Mouse (Mus musculus) C2C12 (cell line): ENCODE measurements around the gene Sox1. TPM values are rescaled to one million over a fixed set of nuclear protein-coding genes. Genes with fewer than 3 reads are reported as not detected.

Source experiments
- H3K27me3 ChIP-seq: one replicate; pipeline ENCODE4 v1.6.1; 2011; ENCODE audit not compliant: control insufficient read depth, insufficient read depth, insufficient read length
- H3K36me3 ChIP-seq: one replicate; pipeline ENCODE4 v1.6.1; 2011; ENCODE audit not compliant: control insufficient read depth, insufficient read depth
- H3K4me3 ChIP-seq: one replicate; pipeline ENCODE4 v1.5.1; 2011; ENCODE audit warnings: mild to moderate bottlenecking, control low read depth; ENCODE audit not compliant: poor library complexity, insufficient read depth, severe bottlenecking
- H3K79me2 ChIP-seq: one replicate; pipeline ENCODE4 v1.6.1; 2011; ENCODE audit not compliant: control insufficient read depth, insufficient read depth
- H3K79me3 ChIP-seq: one replicate; pipeline ENCODE4 v1.6.1; 2011; ENCODE audit warnings: low read depth, control low read depth
- H3ac ChIP-seq: one replicate; pipeline ENCODE3; 2011; ENCODE audit warnings: low read depth; ENCODE audit not compliant: control insufficient read depth, insufficient read length
- CEBPB ChIP-seq: IDR thresholded peaks from one replicate; pipeline ENCODE4 v1.6.1; 2011; ENCODE audit warnings: low read depth, mild to moderate bottlenecking, control low read depth, moderate library complexity
- CTCF ChIP-seq: IDR thresholded peaks from one replicate; pipeline ENCODE4 v1.5.1; 2011; ENCODE audit not compliant: control insufficient read depth, insufficient read depth, insufficient read length
- FOSL1 ChIP-seq: IDR thresholded peaks from one replicate; pipeline ENCODE4 v1.8.0; 2011; ENCODE audit warnings: mild to moderate bottlenecking, low read length; ENCODE audit not compliant: poor library complexity, insufficient read depth, severe bottlenecking
- MAX ChIP-seq: IDR thresholded peaks from one replicate; pipeline ENCODE4 v1.6.1; 2011; ENCODE audit warnings: mild to moderate bottlenecking, control low read depth
- MYOD1 ChIP-seq: IDR thresholded peaks from one replicate; pipeline ENCODE4 v1.6.1; 2011; ENCODE audit warnings: low read depth; ENCODE audit not compliant: control insufficient read depth, insufficient read length
- MYOG ChIP-seq: IDR thresholded peaks from one replicate; pipeline ENCODE4 v1.6.1; 2011; ENCODE audit not compliant: control insufficient read depth, insufficient read length; ENCODE audit errors: extremely low read depth
- USF1 ChIP-seq: IDR thresholded peaks from one replicate; pipeline ENCODE4 v1.6.1; 2011; ENCODE audit warnings: low read depth, mild to moderate bottlenecking, control low read depth, moderate library complexity
- polyA plus RNA-seq: library from polyadenylated mRNA; unstranded; fragments of >200 nt; fragmentation: generic; extraction: Trizol; gene quantifications from one replicate; pipeline ENCODE4 v1.2.1, GENCODE M21; 2012; ENCODE audit warnings: missing spikeins

The Sox1 gene
- polyA plus RNA-seq, 1 experiment, result not detected

DNA sequence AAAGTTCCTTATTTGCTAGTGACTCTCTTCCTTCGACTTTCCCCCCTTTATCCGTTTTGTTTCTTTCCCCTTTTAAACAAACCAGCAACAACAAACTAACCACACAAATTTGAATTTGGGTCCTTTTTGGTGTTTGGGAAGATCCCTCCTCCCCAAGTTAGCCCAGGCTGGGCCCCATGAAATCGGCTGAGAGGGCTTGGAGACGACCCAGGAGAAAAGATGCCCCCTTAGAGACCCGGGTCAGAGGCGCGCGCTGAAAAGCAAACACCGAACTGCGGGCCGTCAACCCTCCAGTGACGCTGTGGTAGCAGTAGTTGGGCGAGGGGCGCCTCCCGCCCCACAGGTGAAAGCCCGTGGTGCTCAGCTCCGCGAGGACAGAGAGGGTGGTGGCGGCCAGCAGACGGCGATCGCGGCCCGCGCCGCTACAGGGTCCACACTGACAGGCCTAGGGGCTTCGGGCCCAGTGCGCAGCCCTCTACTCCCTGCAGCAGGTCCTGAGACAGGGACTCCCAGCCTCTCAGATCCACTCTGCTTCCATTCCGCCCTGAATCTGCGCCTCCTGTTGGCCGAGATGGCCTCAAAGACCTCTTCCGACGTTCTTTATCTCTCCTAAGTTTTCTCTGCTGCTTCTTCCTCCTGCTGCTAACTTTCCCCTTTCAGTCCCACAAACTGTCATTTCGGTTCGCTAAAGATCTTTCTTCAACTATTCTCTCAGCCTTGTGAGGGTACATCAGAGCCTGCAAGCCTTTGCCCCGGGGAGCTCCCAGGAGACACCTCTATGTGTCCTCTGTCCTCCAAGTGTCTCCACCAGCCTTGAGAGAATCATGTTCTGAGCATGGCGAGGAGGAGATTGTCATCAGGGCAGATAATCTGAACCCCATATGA lies 3.5 kb upstream of the Sox1 start:
- no peaks in the 10 kb centered on the region for H3K79me3 ChIP-seq
- H3ac ChIP-seq, result no peak overlapping the region
- TF ChIP-seq MAX, result no peak
- TF ChIP-seq CTCF, result no peak
- TF ChIP-seq MYOD1, result no peak
- TF ChIP-seq USF1, result no peak
- no peak for TF ChIP-seq MYOG
- TF ChIP-seq FOSL1, result no peak
- TF ChIP-seq CEBPB, result no peak
- H3K36me3 ChIP-seq, result no peaks in the 10 kb centered on the region
- no peaks in the 10 kb centered on the region for H3K79me2 ChIP-seq
- H3K27me3 ChIP-seq, result peaks cover 79% of the 10 kb centered on the region
- no peak overlapping the region for H3K4me3 ChIP-seq

DNA sequence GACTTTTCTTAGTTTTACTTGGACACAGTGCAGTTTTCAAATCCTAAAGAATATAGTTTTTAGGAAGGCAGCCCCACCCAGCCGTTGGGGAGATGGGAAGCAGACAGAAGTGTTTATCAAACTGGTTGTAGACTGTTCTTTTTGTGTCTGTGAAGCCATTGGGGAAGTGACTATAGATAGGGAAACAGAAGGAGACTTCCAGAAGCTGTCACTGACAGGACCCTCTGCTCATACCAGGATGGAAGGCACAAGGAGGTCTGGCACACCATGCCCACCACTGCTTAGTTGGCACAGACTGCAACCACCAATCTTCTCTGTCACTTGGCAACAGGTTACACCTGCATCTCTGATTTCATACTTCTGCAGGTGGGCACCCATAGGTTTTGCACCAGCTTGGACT lies 2.3 kb upstream of the Sox1 start:
- Histone ChIP-seq H3K4me3 (no peak overlapping the region), H3K27me3 (peaks cover 79% of the 10 kb centered on the region), H3K36me3 (no peaks in the 10 kb centered on the region), H3K79me2 (no peaks in the 10 kb centered on the region), H3ac (no peak overlapping the region), H3K79me3 (no peaks in the 10 kb centered on the region)
- TF ChIP-seq FOSL1 (no peak), MYOD1 (no peak), MAX (no peak), CEBPB (no peak), USF1 (no peak), MYOG (no peak), CTCF (no peak)

DNA sequence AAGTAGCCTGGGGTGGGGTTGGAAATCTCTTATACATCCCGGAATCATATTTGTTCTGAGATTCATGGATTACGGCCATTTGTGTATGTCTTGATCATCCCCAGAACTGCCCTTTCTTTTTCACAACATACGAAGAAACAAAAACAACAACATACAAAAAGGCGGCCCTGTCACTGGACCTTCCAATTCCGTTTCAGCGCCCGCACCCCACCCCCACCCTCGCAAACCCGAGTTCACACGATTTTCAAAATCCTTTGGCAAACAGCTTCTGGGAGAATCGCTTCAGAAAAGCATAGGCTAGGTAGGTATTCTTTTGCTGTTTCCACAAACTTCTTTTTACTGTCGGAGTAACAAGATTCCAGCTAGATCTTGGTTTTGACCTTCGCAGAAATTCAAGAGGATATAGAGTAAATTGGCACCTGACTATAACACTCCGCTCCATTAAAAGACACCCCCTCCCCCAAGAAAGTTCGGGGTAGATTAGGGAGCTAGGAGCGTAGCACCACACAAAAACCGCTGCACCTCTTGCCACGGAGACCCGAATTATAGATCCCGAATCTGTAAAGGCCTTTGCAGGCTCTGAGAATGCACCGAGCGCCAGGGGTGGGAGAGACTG lies 602 bp upstream of the Sox1 start:
- Histone ChIP-seq H3K36me3 (no peaks in the 10 kb centered on the region), H3K4me3 (no peak overlapping the region), H3K79me2 (no peaks in the 10 kb centered on the region), H3ac (no peak overlapping the region), H3K27me3 (peaks cover 71% of the 10 kb centered on the region), H3K79me3 (no peaks in the 10 kb centered on the region)
- TF ChIP-seq MYOD1, result no peak
- TF ChIP-seq USF1, result no peak
- TF ChIP-seq MAX, result no peak
- TF ChIP-seq CTCF, result no peak
- no peak for TF ChIP-seq MYOG
- TF ChIP-seq FOSL1, result no peak
- TF ChIP-seq CEBPB, result no peak

DNA sequence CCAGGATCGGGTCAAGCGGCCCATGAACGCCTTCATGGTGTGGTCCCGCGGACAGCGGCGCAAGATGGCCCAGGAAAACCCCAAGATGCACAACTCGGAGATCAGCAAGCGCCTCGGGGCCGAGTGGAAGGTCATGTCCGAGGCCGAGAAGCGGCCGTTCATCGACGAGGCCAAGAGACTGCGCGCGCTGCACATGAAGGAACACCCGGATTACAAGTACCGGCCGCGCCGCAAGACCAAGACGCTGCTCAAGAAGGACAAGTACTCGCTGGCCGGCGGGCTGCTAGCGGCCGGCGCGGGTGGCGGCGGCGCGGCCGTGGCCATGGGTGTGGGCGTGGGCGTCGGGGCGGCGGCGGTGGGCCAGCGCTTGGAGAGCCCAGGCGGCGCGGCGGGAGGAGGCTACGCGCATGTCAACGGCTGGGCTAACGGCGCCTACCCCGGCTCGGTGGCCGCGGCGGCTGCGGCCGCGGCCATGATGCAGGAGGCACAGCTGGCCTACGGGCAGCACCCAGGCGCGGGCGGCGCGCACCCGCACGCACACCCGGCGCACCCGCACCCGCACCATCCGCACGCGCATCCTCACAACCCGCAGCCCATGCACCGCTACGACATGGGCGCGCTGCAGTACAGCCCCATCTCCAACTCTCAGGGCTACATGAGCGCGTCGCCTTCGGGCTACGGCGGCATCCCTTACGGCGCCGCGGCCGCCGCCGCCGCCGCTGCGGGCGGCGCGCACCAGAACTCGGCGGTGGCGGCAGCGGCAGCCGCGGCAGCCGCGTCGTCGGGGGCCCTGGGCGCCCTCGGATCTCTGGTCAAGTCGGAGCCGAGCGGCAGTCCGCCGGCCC lies 1.6 kb downstream of the Sox1 start:
- no peak overlapping the region for H3K4me3 ChIP-seq
- no peak overlapping the region for H3ac ChIP-seq
- no peaks in the 10 kb centered on the region for H3K79me2 ChIP-seq
- no peaks in the 10 kb centered on the region for H3K36me3 ChIP-seq
- no peaks in the 10 kb centered on the region for H3K79me3 ChIP-seq
- TF ChIP-seq FOSL1 (no peak), CEBPB (no peak), MYOD1 (no peak), MYOG (no peak)
- H3K27me3 ChIP-seq, result peaks cover 65% of the 10 kb centered on the region

DNA sequence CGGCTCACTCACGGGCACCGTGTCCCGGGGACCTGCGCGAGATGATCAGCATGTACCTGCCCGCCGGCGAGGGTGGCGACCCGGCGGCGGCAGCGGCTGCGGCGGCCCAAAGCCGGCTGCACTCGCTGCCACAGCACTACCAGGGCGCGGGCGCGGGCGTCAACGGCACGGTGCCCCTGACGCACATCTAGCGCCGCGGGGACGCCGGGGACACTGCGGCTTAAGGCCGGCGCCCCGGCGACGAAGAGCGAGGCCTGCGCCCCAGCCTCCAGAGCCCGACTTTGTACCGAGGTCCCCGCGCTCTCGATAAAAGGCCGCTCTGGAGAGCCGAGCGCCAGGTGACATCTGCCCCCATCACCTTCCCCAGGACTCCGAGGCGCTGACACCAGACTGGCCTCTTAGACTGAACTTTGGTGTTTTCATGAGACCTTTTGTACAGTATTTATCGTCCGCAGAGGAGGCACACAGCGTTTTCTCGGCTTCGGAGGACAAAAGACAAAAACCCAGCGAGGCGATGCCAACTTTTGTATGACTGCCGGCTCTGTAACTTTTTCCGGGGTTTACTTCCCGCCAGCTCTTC lies 2.3 kb downstream of the Sox1 start:
- no peak overlapping the region for H3ac ChIP-seq
- H3K79me2 ChIP-seq, result no peaks in the 10 kb centered on the region
- peaks cover 65% of the 10 kb centered on the region for H3K27me3 ChIP-seq
- no peak overlapping the region for H3K4me3 ChIP-seq
- TF ChIP-seq CTCF, result no peak
- TF ChIP-seq CEBPB, result no peak
- TF ChIP-seq MYOG, result no peak
- H3K36me3 ChIP-seq, result no peaks in the 10 kb centered on the region
- no peaks in the 10 kb centered on the region for H3K79me3 ChIP-seq
